Mouse (Mus musculus): ENCODE results near the gene Nr4a2.

Nr4a2 gene

DNA sequence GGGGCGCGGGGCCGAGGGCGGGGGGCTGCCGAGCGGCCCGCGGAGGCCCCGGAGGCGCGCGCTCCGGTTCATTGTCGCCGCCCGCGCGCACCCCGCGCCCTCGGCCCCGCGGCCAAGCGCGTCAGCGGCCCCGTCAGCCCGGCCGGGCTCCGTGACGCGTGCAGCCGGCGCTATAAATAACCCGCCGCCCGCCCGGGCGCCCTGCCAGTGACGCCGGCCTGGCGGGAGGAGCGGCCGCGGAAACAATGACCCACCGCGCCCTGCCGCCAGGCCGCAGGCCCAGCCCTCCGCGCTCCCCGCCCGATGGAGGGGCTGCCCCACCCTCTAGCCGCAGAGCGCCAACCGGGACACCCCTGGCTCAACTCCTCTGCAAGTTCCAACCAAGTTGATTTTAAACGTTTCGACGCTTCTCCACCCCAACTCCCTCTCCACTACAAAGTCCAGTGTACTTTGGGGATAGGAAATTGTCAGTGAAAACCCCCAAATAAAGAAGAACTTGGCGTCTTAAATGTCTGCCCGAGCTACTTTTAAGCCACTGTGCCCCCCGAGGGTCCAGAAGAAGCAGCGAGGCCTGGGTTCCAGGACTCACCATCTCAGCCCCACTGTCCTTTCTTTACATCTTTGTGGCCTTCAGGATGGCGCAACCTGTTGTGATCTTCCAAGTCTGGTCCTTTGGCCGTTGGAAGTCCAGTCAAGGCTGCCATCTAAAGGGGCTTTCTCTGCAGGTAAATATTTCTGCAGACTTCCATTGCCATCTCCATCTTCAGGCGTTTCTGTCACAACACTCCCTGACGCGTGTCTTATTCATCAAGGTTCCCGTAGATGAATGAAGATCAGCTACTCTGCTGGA lies at the start of gene Nr4a2:
Gene Nr4a2, minus strand, starts transcription at position 13 of the 850 bp plus-strand sequence.
- peak; percentile 86 for DNase-seq (ENCODE audit: low spot score)

DNA sequence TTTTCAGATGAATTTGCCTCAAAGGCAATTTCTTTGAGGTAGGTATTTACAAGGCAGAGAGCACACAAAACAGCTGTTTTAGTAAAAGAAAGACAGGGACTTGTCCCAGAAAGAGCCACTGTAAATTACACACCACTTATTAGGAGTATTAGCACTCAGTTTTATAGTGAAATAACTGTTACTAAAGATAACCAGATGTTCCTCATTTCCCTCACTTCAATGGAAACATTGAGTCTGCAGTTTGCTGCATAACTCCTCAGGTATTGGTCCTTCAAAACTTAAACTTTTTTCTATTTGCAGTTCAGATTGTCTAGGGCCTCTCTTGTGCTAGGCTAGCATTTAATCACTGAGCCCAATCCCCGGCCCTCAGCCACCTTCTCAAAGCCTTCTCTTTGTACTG lies 41.6 kb upstream of the Nr4a2 start:
- DNase-seq (ENCODE audit: low spot score) = no peak

DNA sequence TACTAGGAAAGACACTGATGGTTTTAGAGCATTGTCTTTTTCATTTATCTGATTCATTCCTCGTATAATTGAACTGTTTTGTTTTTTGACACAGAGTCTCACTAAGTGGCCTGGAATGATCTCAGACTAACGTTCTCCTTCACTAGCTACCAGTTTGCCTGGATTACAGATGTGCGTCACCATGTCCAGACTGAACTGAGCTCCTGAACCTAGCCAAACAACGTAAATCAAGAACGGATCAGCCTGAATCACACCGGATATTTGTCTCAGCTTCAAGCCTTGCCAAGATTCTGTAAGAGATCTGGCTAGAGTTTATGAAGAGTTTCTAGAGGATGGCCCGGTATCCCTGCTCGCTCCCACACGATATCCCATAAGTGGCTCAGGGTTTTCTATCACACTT lies 33.0 kb upstream of the Nr4a2 start:
- DNase-seq (ENCODE audit: low spot score) = no peak

DNA sequence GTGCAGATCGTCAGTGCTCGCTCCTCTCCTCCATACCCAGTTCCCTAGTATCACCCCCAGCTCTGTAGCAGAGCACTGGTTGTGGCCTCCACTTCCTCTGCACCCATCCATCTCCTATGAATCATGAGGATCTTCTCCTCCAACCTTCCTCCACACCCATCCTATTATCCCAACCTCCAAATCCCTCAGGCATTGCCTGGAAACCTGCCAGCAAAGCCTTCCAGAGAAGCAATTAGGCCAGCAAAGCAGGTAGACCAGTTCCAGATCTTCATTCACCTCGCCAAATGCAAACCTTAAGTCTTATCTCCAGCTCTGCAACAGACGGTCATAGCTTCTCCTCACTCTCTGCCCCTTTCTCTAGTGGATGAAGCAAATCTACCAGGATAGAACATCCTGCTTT lies 26.0 kb upstream of the Nr4a2 start:
- no peak for DNase-seq (ENCODE audit: low spot score)

DNA sequence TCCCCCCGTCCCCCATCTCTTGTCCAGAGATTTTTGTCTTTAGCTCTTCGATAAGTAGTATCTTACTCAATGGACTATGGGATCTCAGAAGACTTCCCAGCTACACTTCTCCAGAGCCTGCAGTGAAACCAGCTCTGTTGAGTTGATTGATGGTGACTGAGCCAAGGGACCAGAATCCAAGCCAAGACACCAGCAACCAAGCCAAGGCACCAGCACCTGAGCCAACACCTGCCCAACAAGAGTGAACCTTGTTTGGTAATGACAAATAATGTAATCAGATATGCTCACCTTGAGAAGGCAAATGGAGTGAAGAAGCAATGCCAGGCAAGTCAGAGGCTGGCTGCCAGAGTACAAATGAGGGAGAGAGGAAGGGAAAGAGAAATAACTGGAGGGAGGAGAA lies 24.4 kb upstream of the Nr4a2 start:
- no peak for DNase-seq (ENCODE audit: low spot score)

DNA sequence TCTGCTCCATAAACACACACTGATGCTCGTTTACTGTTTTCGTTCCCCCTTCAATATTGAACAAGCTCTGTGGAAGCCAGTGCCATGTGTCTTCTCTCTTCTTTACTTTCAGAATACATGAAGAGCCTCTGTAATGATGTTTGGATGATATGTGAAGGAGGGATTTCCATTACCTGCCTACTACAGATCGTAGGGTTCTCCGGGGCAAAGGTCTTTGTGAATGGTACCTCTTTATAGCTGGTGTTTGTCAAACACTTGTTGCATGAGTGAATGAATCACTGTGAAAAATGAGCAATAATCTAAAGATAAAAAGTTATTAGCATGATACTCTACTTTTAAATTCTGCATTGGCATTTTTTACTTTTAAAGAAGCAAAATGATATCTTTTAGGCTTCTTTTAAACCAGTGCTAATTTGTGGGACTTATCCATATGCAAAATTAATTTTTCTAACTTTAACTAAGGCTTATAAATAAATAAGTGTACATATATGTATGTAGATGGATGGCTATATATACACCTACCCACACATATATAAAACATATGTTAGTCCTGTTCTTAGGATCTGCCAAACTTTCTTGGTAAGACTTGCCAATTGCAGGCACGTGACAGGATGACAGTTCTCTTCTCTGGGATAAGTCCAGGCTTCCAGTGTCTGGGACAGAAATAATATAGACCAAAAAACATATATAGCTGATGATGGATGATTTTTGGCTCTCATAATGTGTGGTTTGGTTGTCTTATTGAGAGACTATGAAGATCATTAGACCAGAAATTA lies 22.0 kb upstream of the Nr4a2 start:
- DNase-seq (ENCODE audit: low spot score) = no peak

DNA sequence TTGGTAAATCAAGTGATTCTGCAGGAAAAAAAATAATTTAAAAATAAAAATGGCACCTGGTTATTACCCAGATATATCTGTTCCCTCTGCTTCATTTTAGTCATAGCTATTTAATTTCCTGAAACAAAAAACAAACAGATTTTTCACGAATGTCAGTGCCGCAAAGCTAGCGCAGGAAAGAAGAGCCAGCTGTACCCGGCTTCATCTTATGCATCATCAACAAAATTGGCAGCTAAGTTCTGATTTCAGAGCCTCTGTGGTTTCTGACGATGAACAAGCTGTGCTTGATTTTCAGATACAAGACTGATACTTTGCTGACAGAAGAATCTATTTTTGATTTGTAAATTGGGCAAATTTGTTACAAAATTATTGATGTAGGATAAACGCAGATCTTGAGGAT lies 14.8 kb upstream of the Nr4a2 start:
- no peak for DNase-seq (ENCODE audit: low spot score)

DNA sequence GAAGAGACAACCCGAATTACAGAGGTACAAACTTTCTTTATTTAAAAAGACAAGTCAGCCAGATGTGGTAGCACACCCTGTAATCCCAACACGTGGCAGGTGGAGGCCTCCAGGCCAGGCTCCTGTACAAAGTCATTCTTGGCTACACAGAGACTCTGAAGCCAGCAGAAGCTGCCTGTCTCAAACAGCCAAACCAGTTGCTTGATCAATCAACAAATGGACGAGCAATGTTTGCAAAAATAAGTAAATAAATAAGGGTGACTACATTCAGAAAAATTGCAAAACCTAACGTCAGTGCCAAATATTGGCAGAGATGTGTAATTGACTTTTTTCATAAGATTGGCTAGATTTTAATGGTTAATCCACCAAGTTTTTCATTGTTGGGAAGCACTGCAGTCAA lies 3.7 kb upstream of the Nr4a2 start:
- no peak for DNase-seq (ENCODE audit: low spot score)

DNA sequence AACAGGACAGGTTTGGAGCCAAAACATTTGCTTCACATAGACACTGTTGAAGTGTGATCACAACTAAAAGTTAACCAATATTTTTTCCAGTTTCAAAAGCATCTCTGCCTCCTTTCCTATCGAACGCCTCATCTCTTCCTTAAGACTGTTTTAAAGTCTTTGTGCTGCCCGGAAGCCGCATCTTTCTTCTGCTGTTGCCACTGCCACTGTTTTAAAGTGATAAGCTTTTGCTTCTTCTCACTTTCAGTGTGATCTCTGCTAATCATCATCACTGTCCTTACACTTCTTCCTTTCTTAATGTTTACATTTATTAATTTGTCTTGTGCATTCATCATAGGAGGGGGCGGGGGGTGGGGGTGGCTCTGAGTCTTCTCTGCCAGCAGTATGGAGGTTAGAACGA lies 2.1 kb upstream of the Nr4a2 start:
- no peak for DNase-seq (ENCODE audit: low spot score)

DNA sequence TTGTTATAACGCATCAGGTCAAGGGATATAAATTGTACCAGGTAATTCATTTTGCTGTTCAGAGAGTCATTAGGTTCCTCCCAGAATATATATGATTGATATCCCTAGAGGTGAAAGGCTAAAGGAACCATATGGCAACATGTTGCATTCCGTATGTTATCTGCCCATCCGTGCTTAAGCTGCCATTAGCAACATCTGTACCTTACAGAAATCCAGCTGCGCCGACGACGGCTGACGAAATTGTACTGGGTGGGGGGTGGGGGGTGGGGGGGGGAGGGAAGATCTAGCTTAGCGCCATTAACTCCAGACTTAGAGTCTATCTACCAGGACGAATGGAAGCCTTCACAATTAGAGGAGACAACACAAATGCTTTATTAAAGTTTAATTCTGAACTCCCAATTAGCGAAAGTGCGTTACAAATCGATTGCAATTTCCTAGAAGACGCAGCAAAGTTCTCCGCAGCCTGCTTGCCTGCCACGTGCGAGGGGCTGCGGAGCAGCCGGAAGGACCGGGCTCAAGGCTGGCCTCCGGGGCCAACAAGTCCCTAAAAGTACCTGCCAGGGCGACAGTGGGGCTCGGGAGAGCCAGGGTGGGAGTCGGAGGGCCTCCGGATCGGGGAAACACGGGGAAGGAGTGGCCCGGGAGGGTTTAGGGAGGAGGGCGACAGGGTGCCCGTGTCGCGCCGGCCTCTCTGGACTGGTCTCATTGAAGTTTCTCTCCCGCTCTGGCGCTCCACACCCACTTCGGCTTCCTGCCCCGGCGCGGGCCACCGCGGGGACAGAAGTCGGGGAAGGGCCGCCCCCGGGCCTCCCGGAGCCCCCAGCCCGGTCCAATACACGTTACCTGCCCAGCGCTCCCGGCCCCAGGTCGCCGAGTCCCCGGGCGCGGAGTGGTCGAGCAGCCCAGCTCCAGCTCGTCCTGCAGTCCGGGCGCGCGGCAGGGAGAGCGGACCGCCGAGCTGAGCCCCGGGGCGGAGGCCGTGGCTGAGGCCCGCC lies 520 bp downstream of the Nr4a2 start:
- DNase-seq (ENCODE audit: low spot score) = peak; percentile 69

DNA sequence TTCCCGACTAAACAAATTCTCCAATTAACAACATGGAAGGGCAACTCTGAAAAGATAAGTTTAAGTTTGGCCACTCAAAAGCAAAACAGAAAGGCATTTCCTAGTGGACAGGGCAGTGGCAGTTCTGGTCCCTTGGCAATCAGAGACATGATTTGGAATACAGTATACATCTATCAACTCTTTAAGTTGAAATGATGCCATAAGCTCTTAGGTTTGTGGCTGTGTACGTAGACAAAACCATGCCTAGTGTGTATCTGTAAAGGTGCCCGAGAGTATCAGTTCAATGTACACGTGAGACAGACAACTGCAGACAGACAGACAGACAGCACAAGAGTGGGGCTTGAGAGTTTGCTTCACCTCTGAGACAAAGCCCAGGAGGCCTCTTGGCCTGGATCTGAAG lies 2.7 kb downstream of the Nr4a2 start:
- no peak for DNase-seq (ENCODE audit: low spot score)

DNA sequence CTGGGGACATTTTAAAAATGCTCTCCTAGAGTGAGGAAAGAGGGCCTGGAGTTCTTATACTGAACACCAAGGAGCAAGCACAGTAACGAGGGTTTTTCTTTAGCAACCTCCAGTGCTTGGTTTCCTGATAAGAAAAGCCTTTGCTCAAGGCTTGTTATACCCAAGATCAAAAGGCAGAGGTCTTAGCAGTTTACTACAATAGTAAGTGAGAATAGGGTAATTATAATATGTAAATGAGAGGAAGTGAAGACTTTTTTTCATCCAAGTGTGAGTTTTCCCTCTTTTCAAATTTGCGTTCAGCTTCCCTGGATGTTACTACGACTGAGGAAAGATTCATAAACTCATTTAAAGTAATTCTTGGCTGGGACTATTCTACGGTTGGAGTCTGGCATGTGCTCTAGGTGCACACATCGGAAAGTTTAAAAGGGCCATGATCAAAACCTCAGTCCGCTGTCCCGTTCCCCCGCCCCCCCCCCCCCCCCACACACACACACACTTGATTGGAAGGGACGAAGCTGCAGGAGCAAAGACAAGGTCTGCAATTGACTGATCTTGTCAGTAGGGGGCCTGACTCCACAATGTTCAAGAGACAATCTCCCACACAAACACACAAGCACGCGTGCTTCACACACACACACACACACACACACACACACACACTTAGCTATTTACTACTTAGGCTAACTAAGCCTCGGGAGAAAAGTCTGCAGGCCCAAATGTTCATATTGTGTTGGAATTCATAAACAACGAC lies 6.4 kb downstream of the Nr4a2 start:
- DNase-seq (ENCODE audit: low spot score) = peak; percentile 82

DNA sequence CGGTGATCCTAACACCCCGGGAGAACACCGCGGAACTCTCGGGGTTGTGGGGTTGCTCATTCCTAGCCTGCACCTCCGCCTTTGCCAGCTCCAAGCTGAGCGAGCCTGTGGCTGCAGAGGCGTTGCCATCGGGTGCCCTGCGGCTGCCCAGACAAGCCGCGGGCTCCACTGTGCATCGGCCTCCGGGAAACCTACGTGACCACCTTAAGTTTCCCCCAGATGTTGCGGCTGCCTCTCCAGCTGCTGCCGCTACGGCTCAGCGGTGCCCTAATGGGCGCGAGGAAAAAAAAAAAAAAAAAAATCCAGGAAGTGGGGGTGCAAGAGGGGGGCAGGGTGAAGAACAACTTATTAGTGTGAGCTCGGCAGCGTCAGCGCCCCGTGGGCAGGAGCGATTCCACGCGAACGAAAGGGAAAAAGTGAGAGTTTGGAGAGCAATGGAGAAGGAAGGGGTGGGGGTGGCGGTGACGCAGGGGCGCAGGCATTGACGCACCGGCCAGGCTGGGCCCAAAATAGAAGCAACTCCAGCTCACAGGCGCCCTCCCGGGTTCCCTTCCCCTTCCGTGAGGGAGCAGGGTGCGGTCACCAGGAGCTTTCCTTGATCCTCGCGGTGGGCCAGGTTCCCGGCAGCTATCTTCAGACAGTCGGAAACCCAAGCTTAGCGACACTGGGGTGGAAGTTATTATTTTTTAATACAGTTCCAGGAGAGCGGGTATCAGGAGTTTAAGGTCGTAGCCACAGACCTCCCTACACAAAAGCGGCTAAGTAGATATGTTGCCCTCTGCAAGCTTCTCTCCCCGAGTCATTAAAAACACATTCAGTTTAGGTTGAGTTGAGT lies 7.2 kb downstream of the Nr4a2 start:
- DNase-seq (ENCODE audit: low spot score) = peak; percentile 81

DNA sequence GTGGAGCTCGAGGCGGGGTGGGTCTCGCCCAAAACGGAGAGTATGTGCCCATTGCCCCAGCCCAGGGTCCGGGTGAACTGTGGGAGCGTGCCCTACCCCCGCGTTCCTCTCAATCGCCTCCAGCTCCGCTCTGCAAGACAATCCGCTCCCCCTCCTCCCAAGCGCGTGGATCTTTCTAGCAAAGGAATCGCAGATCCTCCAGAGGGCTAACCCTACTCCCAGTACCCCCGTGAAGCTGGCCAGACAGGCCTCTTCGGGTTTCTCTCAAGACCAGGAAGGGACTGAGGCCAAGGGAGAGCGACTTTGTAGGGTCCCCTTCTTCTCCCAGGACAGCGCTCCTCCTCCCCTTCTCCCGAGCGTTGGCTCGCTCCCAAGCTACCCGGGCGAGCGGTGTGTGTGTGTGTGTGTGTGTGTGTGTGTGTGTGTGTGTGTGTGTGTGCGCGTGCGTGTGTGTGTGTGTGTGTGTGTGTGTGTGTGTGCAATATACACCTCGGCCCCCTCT lies 7.9 kb downstream of the Nr4a2 start:
- peak; percentile 64 for DNase-seq (ENCODE audit: low spot score)

DNA sequence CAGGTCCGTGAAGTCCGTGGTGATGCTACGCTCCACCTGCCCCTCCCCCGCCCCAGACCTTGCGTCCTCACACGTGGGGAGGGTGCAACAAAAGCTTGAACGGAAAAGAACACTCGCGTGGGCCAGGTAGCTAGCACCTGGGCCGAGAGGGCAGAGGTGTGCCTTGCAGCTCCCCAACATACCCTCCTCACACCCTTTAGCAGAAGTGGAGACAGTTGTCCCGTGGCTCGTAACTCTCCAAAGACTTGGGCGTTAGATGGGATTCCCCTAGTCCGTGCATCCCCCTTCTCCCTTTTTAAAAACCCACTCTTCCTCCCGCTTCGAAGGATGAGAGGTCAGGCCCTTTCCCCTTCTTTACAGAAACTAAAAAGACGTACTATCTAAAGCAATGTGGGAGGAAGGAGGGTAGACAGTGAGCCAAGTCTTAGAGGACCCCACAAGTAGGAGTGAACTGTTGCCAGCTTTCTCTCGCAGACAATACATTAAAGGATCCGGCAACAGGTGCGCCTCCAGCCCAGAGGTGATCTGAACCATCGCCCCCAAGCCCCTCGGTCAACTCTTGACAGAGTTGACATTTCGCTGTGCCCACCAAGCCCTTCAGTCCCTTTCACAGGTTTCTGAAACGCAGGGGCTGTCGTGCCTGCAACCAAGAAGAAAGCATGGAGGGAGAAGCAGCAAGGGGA lies 8.5 kb downstream of the Nr4a2 start:
- peak; percentile 46 for DNase-seq (ENCODE audit: low spot score)

DNA sequence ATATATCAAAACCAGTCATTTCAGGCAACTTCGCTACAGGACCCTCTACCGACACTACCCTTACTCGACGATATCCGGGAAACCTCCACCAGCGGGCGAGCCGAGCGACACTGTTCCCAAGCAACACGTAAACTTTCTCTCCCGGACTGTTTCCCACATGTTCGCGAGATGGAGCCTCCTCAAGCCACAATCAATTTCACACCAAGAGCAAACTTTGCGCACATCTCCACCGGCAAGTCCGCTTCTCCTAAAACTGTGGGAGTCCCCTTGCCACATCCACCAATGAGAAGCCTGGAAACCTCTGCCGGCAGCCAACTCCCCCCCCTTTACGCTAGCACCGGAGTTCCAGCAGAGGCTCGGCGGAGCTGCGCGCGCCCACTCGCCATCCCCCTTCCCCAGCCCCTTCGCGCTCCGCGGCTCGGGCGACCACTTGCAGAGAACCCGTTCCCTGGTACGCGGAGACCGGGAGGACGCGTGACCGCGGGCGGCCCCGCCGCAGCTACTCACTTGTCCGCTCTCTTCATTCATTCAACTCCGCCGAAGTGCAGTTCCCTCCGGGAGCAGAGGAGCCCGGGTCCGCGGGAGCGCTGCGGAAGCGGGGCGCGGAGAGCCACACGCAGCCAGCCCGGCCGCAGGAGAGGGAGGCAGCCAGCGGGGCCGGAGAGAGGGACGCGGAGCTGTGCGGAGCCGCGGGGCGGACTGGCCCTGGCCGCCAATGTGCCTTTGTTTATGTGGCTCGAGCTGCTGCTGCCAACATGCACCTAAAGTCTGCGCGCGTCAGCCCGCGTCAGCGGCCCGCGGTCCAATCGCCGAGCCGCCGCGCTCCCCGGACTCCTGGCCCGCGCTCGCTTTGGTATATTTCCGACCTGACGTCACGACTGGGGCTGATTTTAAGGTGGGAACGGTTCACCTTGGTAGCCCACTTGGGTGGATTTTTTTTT lies 9.3 kb downstream of the Nr4a2 start:
- peak; percentile 84 for DNase-seq (ENCODE audit: low spot score)

DNA sequence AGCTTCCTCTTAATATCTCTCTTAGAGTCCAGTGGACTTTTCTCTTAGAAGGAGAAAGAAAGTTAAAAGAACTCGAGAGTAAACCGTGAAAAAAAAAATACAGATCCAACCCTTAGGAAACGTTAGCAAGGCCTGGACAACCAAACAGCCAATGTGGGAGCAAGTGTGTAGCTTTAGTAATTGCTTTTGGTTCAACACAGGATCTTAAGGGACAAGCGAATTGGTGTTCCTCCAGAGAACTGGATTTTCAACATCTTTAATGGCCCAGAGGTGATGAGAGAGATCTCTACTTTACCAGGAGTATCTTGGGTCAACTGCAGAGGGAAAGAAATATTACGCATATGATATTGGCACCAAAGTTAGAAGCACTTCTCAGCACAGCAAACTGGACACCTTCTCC lies 10.4 kb downstream of the Nr4a2 start:
- no peak for DNase-seq (ENCODE audit: low spot score)

DNA sequence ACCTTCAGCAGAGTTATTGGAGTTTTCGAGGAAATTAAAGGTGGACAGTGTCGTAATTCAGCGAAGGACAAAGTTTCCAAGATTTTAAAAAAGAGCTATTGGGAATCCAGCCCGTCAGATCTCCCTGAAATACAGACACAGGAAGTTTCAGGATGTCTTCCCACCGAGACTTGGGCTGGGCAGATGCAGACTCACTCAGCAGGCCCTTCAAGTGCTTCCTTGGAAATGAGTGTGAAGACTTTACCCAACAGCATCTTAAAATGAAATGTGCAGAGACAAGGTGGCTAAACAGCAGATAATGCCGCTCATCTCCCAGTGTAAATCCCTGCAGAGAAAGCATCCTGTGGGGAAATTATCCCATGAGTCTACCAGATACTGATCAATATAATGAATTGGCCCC lies 10.9 kb downstream of the Nr4a2 start:
- no peak for DNase-seq (ENCODE audit: low spot score)
